Mouse (Mus musculus): ENCODE results near the gene Ints1. TPM values are rescaled to one million over a fixed set of nuclear protein-coding genes. Genes with fewer than 3 reads are reported as not detected.
A peak's percentile ranks its signal among the peaks of the same experiment; 100 is the strongest.

The Ints1 gene
- polyA plus RNA-seq, 1 experiment, result 64.4 TPM

DNA sequence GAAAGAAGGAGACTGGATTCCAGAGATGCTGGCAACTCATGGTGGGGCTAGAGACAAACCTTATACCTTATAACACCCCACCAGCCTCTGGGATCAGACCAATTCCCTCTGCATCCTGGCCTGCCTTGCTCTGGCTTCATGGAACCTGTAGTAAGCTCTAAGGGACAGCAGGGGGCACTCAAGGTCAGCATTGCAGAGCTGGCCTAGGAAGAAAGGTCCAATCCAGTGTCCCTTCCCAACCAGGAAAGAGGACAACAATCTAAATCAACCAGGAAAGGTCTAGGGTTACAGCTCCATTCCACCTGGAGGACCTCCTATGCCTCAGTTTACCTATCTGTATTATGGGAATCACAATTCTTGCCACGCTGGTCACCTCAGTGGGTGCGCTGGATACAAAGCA is 57.8 kb downstream of the Ints1 start:
- TF ChIP-seq CTCF (IDR thresholded peaks at IDR 0.05; ENCODE audit: borderline replicate concordance, insufficient read depth, low read depth, low read length), result peak; percentile 98
- no peak for TF ChIP-seq POLR2A (IDR thresholded peaks at IDR 0.05; ENCODE audit: borderline replicate concordance, insufficient read depth, low read length)
- peak; percentile 53 to 66 for DNase-seq
- no peak overlapping the region for H3K4me3 ChIP-seq (replicated peaks; ENCODE audit: insufficient read depth, low read depth, low read length)
- no peak overlapping the region for H3K27ac ChIP-seq (ENCODE audit: insufficient read depth, low read length)
- H3K4me1 ChIP-seq (ENCODE audit: control insufficient read depth, insufficient read depth, low read length), result no peaks in the 10 kb centered on the region
- WGBS, result 98% methylated on average over 2 of the region's 2 CpGs
- H3K27me3 ChIP-seq (ENCODE audit: control insufficient read depth, insufficient read depth, low read length), result no peaks in the 10 kb centered on the region

DNA sequence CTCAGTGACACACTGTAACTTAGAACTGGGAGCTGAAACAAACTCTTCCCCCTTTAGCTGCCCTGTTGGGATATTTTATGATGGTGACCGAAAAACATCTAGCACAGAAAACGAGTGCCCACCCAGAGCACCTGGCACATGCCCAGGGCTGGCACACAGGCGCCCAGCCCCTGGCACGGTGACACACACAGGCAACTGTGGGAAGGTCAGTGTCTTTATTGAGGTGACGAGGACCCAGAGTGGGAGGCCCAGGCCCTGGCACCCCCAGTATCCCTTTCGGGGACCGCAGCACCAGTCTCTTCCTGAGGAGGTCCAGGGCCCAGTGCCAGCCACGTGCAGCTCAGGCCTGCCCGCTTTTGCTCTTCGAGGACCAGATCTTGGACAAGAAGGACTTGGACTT is 69.0 kb downstream of the Ints1 start:
- TF ChIP-seq CTCF (IDR thresholded peaks at IDR 0.05; ENCODE audit: borderline replicate concordance, insufficient read depth, low read depth, low read length) (no peak), POLR2A (IDR thresholded peaks at IDR 0.05; ENCODE audit: borderline replicate concordance, insufficient read depth, low read length) (no peak)
- Histone ChIP-seq H3K4me3 (replicated peaks; ENCODE audit: insufficient read depth, low read depth, low read length) (no peak overlapping the region), H3K27ac (ENCODE audit: insufficient read depth, low read length) (no peak overlapping the region), H3K4me1 (ENCODE audit: control insufficient read depth, insufficient read depth, low read length) (no peaks in the 10 kb centered on the region), H3K27me3 (ENCODE audit: control insufficient read depth, insufficient read depth, low read length) (no peaks in the 10 kb centered on the region)
- no peak for DNase-seq
- 24% methylated on average over 10 of the region's 10 CpGs for WGBS

- H3K4me3 ChIP-seq (replicated peaks; ENCODE audit: insufficient read depth, low read depth, low read length), result no peak overlapping the region
- TF ChIP-seq CTCF (IDR thresholded peaks at IDR 0.05; ENCODE audit: borderline replicate concordance, insufficient read depth, low read depth, low read length) (peak; percentile 27; the same call in 1 of the 2 replicates), POLR2A (IDR thresholded peaks at IDR 0.05; ENCODE audit: borderline replicate concordance, insufficient read depth, low read length) (no peak)
- no peaks in the 10 kb centered on the region for H3K27me3 ChIP-seq (ENCODE audit: control insufficient read depth, insufficient read depth, low read length)
- 50% methylated on average over 2 of the region's 2 CpGs for WGBS
- no peak overlapping the region for H3K27ac ChIP-seq (ENCODE audit: insufficient read depth, low read length)
- H3K4me1 ChIP-seq (ENCODE audit: control insufficient read depth, insufficient read depth, low read length), result no peaks in the 10 kb centered on the region
- DNase-seq, result no peak
Measured at GRCm38 (mm10) chr5:139702905-139703304, 72.6 kb downstream of the Ints1 start.

- H3K4me1 ChIP-seq (ENCODE audit: control insufficient read depth, insufficient read depth, low read length), result no peaks in the 10 kb centered on the region
- 74% methylated on average over 10 of the region's 10 CpGs for WGBS
- H3K4me3 ChIP-seq (replicated peaks; ENCODE audit: insufficient read depth, low read depth, low read length), result no peak overlapping the region
- TF ChIP-seq CTCF (IDR thresholded peaks at IDR 0.05; ENCODE audit: borderline replicate concordance, insufficient read depth, low read depth, low read length) (no peak), POLR2A (IDR thresholded peaks at IDR 0.05; ENCODE audit: borderline replicate concordance, insufficient read depth, low read length) (no peak)
- H3K27ac ChIP-seq (ENCODE audit: insufficient read depth, low read length), result no peak overlapping the region
- no peak for DNase-seq
- no peaks in the 10 kb centered on the region for H3K27me3 ChIP-seq (ENCODE audit: control insufficient read depth, insufficient read depth, low read length)
Measured at GRCm38 (mm10) chr5:139702236-139702635, 73.2 kb downstream of the Ints1 start.

Other genes with a start within 250 kb of the Ints1 start
- gene Uncx, start 232.2 kb downstream of the Ints1 start, polyA plus RNA-seq (2012; rRNA removed), result 38.1 and 38.8 TPM in 2 replicates
- gene Micall2, start 39.3 kb downstream of the Ints1 start, polyA plus RNA-seq (2012; rRNA removed), result 2.6 and 2.7 TPM in 2 replicates
- 6.8 and 7.8 TPM in 2 replicates for gene Mafk, start 15.8 kb upstream of the Ints1 start, polyA plus RNA-seq (2012; rRNA removed)
- gene Tmem184a, start 44.2 kb upstream of the Ints1 start, polyA plus RNA-seq (2012; rRNA removed), result 0.54 and 0.71 TPM in 2 replicates
- gene Gm26938, start 50.7 kb upstream of the Ints1 start, polyA plus RNA-seq (2012; rRNA removed), result not detected in 2 replicates
- gene Psmg3, start 51.2 kb upstream of the Ints1 start, polyA plus RNA-seq (2012; rRNA removed), result 33.9 and 36.3 TPM in 2 replicates
- gene Elfn1, start 132.3 kb upstream of the Ints1 start, polyA plus RNA-seq (2012; rRNA removed), result 7.4 and 8.6 TPM in 2 replicates

Measured in cerebellum, adult 2 months (tissue).